Mouse (Mus musculus) urinary bladder, adult 18-20 months (tissue): ENCODE results near the gene Rnf212b.

Experiments used
- DNase-seq, 2 experiments: peaks; one replicate each; pipeline ENCODE4 v3.0.0; 2022; ENCODE audit warnings: low spot score in 2 of 2, mixed read lengths in 2 of 2

Rnf212b gene

GRCm38 (mm10) chr14:54874165-54874564 lies 60.2 kb downstream of the Rnf212b start:
- DNase-seq: no peak

DNA sequence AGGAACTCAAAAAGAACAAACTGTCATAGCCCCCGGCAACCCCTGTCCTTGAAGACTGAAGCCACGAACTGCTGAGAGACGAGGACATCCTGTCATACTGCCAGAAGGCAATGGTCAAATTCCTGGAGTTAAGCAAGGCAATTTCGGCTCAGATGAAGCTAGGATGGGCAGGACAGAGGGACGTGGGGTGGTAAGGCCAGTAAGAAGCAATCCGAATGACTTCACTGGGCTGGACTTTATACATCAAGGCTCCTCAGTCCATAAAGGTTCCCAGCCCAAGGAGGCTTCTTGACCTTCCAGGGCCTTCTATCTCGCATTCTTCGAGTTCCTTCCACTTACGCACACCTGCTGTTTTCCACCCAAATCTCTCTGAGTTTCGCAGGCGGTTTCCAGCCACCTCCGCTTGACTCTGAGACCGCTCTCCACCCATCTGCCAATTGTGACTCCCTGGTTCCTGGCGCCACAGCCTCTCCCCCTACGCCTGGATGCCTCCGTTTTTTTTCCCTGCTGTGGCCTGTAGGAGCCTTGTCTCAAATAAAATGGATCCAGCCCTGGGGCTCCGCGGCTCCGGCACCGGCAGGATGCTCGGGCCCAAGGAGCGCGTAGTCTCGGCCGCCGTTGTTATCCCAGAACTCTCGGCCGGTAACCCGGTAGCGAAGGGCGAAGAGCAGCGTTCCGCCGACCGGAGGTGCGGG lies 62.0 kb downstream of the Rnf212b start:
- DNase-seq: no peak

GRCm38 (mm10) chr14:54876539-54877047 lies 62.7 kb downstream of the Rnf212b start:
- DNase-seq: peak; percentile 87 to 90

DNA sequence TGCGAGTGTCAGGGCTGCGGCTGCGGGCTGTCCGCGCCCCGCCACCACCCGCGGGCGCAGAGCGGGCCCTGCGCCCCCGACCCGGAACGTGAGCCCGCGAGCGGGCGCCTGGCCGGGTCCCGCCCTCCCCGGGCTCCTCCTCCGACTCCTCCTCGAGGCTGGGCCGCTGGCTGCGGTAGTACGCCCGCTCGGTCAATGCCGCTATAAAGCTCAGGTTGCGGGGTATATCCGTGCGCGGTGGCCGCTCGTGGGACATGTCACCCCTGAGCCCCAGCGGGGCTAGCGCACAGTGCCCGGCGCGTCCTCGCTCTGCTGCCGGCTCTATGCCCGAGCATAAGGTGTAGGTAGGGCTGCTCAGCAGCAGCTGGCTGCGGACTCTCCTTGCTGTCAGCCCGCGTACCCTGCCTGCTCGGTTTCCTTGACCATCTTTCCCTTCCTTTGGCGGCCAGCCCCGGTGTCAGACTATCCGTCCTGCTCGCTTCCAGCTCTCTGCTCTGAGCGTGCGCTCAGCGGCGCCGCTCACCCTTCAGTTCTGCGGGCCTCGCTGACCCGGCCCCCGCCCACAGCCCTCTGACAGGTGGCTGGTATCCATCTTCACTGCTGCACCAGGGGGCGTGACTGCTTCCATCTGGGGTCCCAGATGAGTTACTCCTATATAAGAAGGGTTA lies 63.2 kb downstream of the Rnf212b start, which contains the start of gene Ppp1r3e:
Gene Ppp1r3e, minus strand, starts transcription at position 503 of the 668 bp plus-strand sequence.
- peak; percentile 56 to 82 for DNase-seq

GRCm38 (mm10) chr14:54883154-54884021 lies 69.4 kb downstream of the Rnf212b start, which contains the start of the genes Bcl2l2 and Gm20521:
Gene Bcl2l2, plus strand, starts transcription at chr14:54883377.
Gene Gm20521, plus strand, starts transcription at chr14:54883441.
- peak; percentile 69 to 81 for DNase-seq

- no peak for DNase-seq
Observed at GRCm38 (mm10) chr14:54884022-54884712, 70.2 kb downstream of the Rnf212b start.

DNA sequence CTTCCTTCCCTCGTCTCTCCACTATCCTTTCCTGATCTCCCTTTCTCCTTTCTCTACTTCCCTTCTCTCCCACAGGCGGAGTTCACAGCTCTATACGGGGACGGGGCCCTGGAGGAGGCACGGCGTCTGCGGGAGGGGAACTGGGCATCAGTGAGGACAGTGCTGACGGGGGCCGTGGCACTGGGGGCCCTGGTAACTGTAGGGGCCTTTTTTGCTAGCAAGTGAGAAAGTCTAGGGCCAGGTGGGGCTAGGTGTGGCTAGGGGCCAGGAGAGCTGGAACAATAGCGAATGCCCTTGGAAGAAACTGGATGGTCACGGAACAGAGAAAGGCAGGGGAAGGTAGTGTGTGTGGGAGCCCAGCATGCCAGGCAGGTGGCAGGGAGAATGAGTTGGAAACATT lies 71.4 kb downstream of the Rnf212b start:
- no peak for DNase-seq

GRCm38 (mm10) chr14:54892200-54892599 lies 78.3 kb downstream of the Rnf212b start, which contains the start of gene Pabpn1:
Gene Pabpn1, plus strand, starts transcription at chr14:54892500.
- DNase-seq: no peak

- DNase-seq: peak; percentile 98
Observed at GRCm38 (mm10) chr14:54893651-54894181, 79.8 kb downstream of the Rnf212b start.

DNA sequence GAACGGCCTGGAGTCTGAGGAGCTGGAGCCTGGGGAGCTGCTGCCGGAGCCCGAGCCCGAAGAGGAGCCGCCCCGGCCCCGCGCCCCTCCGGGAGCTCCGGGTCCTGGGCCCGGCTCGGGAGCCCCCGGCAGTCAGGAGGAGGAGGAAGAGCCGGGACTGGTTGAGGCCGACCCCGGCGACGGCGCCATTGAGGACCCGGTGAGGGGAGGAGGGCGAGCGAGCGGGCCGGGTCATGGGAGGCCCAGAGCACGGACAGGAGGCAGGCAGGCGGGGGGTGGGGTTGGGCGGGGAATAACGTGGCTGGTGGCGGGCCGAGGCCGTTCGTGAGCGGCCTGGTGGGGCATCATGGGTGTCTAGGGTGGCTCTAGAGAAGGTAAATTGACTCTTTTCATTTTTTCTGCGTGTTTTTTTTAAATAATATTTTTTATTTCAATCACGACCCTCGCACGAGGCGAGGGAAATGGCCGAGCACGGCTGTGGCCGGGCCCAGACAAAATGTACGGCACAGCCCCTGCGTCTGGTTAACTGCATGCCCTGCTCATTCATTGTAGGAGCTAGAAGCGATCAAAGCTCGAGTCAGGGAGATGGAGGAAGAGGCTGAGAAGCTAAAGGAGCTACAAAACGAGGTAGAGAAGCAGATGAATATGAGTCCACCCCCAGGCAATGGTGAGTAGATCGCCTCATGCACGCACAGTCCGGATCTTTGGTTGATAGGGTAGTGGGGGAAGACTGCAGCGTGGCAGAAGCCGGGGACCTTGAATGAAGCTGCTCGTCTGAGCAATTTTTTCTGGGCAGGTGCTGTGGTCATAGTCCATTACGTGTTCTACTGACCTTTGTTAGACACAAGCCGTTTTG lies 80.6 kb downstream of the Rnf212b start:
- peak; percentile 60 to 69 for DNase-seq

DNA sequence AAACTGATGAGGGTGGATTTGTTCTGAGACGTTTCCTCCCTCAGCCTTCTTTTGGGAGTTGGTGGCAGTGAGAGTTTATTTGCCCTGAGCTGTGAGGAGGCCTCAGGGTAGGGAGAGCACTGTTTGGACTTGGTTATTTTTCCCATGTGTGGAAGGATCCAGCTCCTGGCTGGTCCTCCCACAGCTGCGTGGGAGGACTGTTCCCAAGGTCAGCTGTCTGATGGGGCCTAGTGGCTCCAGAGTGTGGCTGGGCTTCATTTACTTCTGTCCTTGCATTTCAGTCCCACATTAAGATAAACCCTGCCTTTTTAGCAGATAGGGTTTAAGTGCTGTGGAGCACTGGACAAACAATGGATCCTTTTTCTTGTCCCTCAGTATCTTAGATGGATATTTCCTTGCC lies 83.5 kb downstream of the Rnf212b start:
- no peak for DNase-seq

GRCm38 (mm10) chr14:54900383-54900782 lies 86.4 kb downstream of the Rnf212b start:
- peak; percentile 26 to 57 for DNase-seq

DNA sequence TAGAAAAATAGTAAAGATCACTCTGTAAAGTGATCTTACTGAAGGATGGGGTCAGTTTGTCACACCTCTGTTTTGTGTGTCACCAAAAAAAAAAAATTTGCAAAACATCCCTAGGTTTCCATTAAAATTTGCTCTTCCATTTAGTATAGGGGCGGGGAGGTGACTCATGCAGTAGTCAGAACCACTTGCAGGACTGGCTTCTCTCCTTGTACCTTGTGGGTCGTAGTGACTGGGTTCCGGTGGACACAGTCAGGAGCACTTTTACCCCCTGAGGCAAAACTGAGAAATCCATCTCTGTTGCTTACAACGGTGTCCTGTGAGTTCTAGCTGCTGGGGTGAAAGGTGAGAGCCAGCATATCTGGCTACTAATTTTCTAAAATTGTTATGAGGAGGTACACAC lies 89.7 kb downstream of the Rnf212b start:
- no peak for DNase-seq
